Mouse (Mus musculus) ES-E14 (cell line): Measurements from ENCODE around the gene Cdh18.
"Not testable (repeated sequence)": the region's sequence is repeated elsewhere in the genome, so short reads cannot be mapped to it uniquely, and the experiment has no call there.

Source experiments
- CHD2 ChIP-seq: IDR thresholded peaks from 2 replicates; pipeline ENCODE4 v1.6.1; 2014; ENCODE audit warnings: mild to moderate bottlenecking, low read depth, low read length, inconsistent platforms
- MAFK ChIP-seq: IDR thresholded peaks from 2 replicates; pipeline ENCODE4 v1.6.1; 2014; ENCODE audit warnings: mild to moderate bottlenecking, low read depth, low read length, inconsistent platforms; ENCODE audit not compliant: insufficient read depth
- ZNF384 ChIP-seq: IDR thresholded peaks from 2 replicates; pipeline ENCODE4 v1.6.1; 2012; ENCODE audit warnings: low read depth, low read length, inconsistent platforms

GRCm38 (mm10) chr15:22766591-22766990 is 217.8 kb downstream of the Cdh18 start:
- not testable (repeated sequence) for TF ChIP-seq MAFK, CHD2, ZNF384
